Mouse (Mus musculus): ENCODE results near the gene Lamb3. TPM values are rescaled to one million over a fixed set of nuclear protein-coding genes. Genes with fewer than 3 reads are reported as not detected.

Lamb3 gene
- total and polyA plus RNA-seq, 3 experiments, result 10.1 to 14.6 (median 12.3) TPM

DNA sequence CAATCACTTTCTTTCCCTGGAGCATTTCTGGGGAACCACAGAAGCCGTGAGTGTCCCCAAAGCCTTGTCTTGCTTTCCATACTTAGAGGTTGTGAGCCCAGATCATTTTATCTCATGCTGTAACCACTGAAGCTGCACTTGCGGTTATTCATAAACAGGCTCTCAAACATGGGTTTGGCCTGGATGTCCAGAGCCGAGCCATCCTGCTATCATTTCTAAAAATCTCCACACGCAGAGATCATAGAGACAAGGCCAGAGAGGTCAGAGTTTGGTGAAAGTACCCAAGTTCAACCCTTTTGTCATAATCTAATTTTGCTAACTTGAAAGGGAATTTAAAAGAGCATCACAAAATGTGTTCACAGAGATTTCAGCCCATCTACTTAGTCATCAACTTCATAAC lies 33.9 kb downstream of the Lamb3 start:
- TF ChIP-seq NELFE (IDR thresholded peaks at IDR 0.05; ENCODE audit: low read depth, low read length) (no peak), MAX (IDR thresholded peaks at IDR 0.05; ENCODE audit: low read length) (no peak), TBP (conservative IDR thresholded peaks at IDR 0.05; ENCODE audit: low read depth, low read length) (no peak)
- H3K4me1 ChIP-seq (ENCODE audit: control insufficient read depth in 1 of 2, insufficient read depth in 2 of 2), result peaks cover 16 to 48% of the 10 kb centered on the region in 2 experiments

DNA sequence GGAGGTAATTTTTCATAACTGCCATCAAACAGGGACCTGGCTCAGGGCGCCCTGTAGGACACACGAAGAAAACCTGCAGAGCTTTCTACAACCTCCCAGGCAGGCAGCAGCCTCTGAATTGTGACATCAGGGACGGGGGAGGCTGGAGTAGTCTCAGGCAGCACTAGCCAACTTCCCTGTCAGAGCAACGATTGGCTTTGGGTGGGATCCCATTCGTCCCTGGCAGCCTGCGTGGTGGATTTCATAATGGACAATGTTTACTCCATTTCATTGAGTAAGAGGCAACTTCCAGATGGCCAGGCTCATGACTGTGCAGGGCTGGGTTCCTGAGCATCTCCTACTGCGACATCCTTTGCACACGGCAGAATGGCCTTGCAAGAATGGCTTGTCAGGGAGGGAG lies 34.7 kb downstream of the Lamb3 start:
- Histone ChIP-seq H3K4me1 (ENCODE audit: control insufficient read depth in 1 of 2, insufficient read depth in 2 of 2) (peaks cover 16 to 48% of the 10 kb centered on the region in 2 experiments), H3K4me3 (replicated peaks in 1 of 3; ENCODE audit: low read depth in 2 of 3, low read length in 2 of 3, poor library complexity in 1 of 3) (peak overlapping the region in 1 of 3 experiments; percentile 8), H3K36me3 (replicated peaks in 1 of 2; ENCODE audit: control insufficient read depth in 1 of 2, insufficient read depth in 1 of 2, low read length in 1 of 2) (peaks cover 3 to 17% of the 10 kb centered on the region in 2 experiments), H3K27ac (ENCODE audit: insufficient read depth, low read depth) (no peak overlapping the region), H3K9me3 (replicated peaks; ENCODE audit: low read length) (no peaks in the 10 kb centered on the region), H3K9ac (ENCODE audit: insufficient read depth, low read depth) (no peak overlapping the region), H3K27me3 (replicated peaks) (no peaks in the 10 kb centered on the region), H3K4me2 (ENCODE audit: insufficient read depth, low read depth, poor library complexity, severe bottlenecking) (peak overlapping the region; percentile 44), H3K79me2 (replicated peaks; ENCODE audit: control insufficient read depth, extremely low read depth, insufficient read depth, poor library complexity, severe bottlenecking) (no peaks in the 10 kb centered on the region)
- DNase-seq (ENCODE audit: extremely low read depth), result peak; percentile 37
- dilution Hi-C loops (cut with MboI; ENCODE audit: extremely low pct_ligation_motif_present, extremely low pct_unique_long_range_greater_than_20kb, low sequenced_read_pairs), result no loop called here
- TF ChIP-seq ZKSCAN1 (IDR thresholded peaks at IDR 0.05; ENCODE audit: borderline replicate concordance, low read depth, low read length), result no peak
- TF ChIP-seq IRF4 (IDR thresholded peaks at IDR 0.05; ENCODE audit: low read depth, low read length), result no peak
- TF ChIP-seq CHD1 (IDR thresholded peaks at IDR 0.05; ENCODE audit: low read depth, low read length), result no peak
- TF ChIP-seq USF2 (conservative IDR thresholded peaks at IDR 0.05; ENCODE audit: low read depth, low read length), result no peak
- no peak for TF ChIP-seq EP300 (IDR thresholded peaks at IDR 0.05; ENCODE audit: low read length)
- no peak for TF ChIP-seq MAFK (IDR thresholded peaks at IDR 0.05; ENCODE audit: insufficient replicate concordance, low read length)
- no peak for TF ChIP-seq RCOR1 (conservative IDR thresholded peaks at IDR 0.05; ENCODE audit: low read depth, low read length)
- no peak for TF ChIP-seq SIN3A (IDR thresholded peaks at IDR 0.05; ENCODE audit: low read length)
- in situ Hi-C loops (cut with MboI; ENCODE audit: low pct_ligation_motif_present, low pct_unique_long_range_greater_than_20kb, low sequenced_read_pairs), result no loop called here

More for the DNA sequence above, 33.9 kb downstream of the Lamb3 start:
- DNase-seq (ENCODE audit: extremely low read depth), result no peak
- Histone ChIP-seq H3K4me3 (replicated peaks in 1 of 3; ENCODE audit: low read depth in 2 of 3, low read length in 2 of 3, poor library complexity in 1 of 3) (no peak overlapping the region), H3K27me3 (replicated peaks) (no peaks in the 10 kb centered on the region), H3K9me3 (replicated peaks; ENCODE audit: low read length) (no peaks in the 10 kb centered on the region), H3K27ac (ENCODE audit: insufficient read depth, low read depth) (no peak overlapping the region), H3K4me2 (ENCODE audit: insufficient read depth, low read depth, poor library complexity, severe bottlenecking) (no peak overlapping the region), H3K9ac (ENCODE audit: insufficient read depth, low read depth) (no peak overlapping the region), H3K79me2 (replicated peaks; ENCODE audit: control insufficient read depth, extremely low read depth, insufficient read depth, poor library complexity, severe bottlenecking) (no peaks in the 10 kb centered on the region), H3K36me3 (replicated peaks in 1 of 2; ENCODE audit: control insufficient read depth in 1 of 2, insufficient read depth in 1 of 2, low read length in 1 of 2) (peaks cover 3 to 17% of the 10 kb centered on the region in 2 experiments)
- dilution Hi-C loops (cut with MboI; ENCODE audit: extremely low pct_ligation_motif_present, extremely low pct_unique_long_range_greater_than_20kb, low sequenced_read_pairs), result no loop called here
- in situ Hi-C loops (cut with MboI; ENCODE audit: low pct_ligation_motif_present, low pct_unique_long_range_greater_than_20kb, low sequenced_read_pairs), result no loop called here

DNA sequence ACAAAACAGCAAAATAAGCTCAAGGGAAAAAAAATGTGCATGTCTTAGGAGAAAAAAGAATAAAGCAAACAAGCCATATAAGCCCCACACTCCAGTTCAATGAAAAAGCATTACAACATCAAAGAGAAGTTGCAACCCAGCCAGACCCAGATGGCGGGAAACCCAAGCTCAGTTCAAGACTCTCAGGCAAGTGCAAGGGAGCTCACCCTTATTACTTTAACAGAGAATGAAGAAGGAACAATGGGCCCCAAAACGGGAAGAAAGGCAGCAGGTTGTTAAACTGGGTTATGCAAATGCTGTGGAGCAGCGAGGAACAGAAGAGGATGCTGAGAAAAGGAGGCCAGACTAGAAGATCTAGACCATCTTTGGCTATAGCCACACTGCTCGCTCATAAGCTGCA lies 35.4 kb downstream of the Lamb3 start:
- peak; percentile 82 for DNase-seq (ENCODE audit: extremely low read depth)
- Histone ChIP-seq H3K4me3 (replicated peaks in 1 of 3; ENCODE audit: low read depth in 2 of 3, low read length in 2 of 3, poor library complexity in 1 of 3) (no peak overlapping the region), H3K9ac (ENCODE audit: insufficient read depth, low read depth) (no peak overlapping the region), H3K27me3 (replicated peaks) (no peaks in the 10 kb centered on the region), H3K79me2 (replicated peaks; ENCODE audit: control insufficient read depth, extremely low read depth, insufficient read depth, poor library complexity, severe bottlenecking) (no peaks in the 10 kb centered on the region), H3K4me2 (ENCODE audit: insufficient read depth, low read depth, poor library complexity, severe bottlenecking) (peak overlapping the region; percentile 44), H3K27ac (ENCODE audit: insufficient read depth, low read depth) (no peak overlapping the region), H3K9me3 (replicated peaks; ENCODE audit: low read length) (no peaks in the 10 kb centered on the region), H3K4me1 (ENCODE audit: control insufficient read depth in 1 of 2, insufficient read depth in 2 of 2) (peaks cover 16 to 48% of the 10 kb centered on the region in 2 experiments), H3K36me3 (replicated peaks in 1 of 2; ENCODE audit: control insufficient read depth in 1 of 2, insufficient read depth in 1 of 2, low read length in 1 of 2) (peaks cover 3 to 17% of the 10 kb centered on the region in 2 experiments)
- TF ChIP-seq ELF1 (IDR thresholded peaks at IDR 0.05; ENCODE audit: low read depth, low read length) (0 out of 2 replicates have a peak, but pooled peaks have one; percentile 41), BHLHE40 (IDR thresholded peaks at IDR 0.05; ENCODE audit: low read depth, low read length) (peak; percentile 36; the same call in 1 of the 2 replicates), ZNF384 (IDR thresholded peaks at IDR 0.05; ENCODE audit: low read depth, low read length) (no peak), CHD2 (IDR thresholded peaks at IDR 0.05; ENCODE audit: low read length) (no peak), E2F4 (IDR thresholded peaks at IDR 0.05; ENCODE audit: insufficient replicate concordance, low read depth, low read length) (peak; percentile 90; the same call in 1 of the 2 replicates), TCF12 (IDR thresholded peaks at IDR 0.05; ENCODE audit: low read depth, low read length) (0 out of 2 replicates have a peak, but pooled peaks have one; percentile 15), UBTF (IDR thresholded peaks at IDR 0.05; ENCODE audit: low read depth, low read length) (no peak), IRF4 (IDR thresholded peaks at IDR 0.05; ENCODE audit: low read depth, low read length) (peak; percentile 52; the same call in 1 of the 2 replicates), TBP (conservative IDR thresholded peaks at IDR 0.05; ENCODE audit: low read depth, low read length) (peak; percentile 56; the same call in 1 of the 2 replicates), ETS1 (conservative IDR thresholded peaks at IDR 0.05; ENCODE audit: low read depth, low read length) (peak; percentile 31; the same call in 1 of the 2 replicates), SMC3 (IDR thresholded peaks at IDR 0.05; ENCODE audit: low read depth, low read length) (0 out of 2 replicates have a peak, but pooled peaks have one; percentile 6)
- dilution Hi-C loops (cut with MboI; ENCODE audit: extremely low pct_ligation_motif_present, extremely low pct_unique_long_range_greater_than_20kb, low sequenced_read_pairs), result no loop called here
- in situ Hi-C loops (cut with MboI; ENCODE audit: low pct_ligation_motif_present, low pct_unique_long_range_greater_than_20kb, low sequenced_read_pairs), result no loop called here

All from CH12.LX (cell line).